Mouse (Mus musculus) liver, postnatal 0 days (tissue): ENCODE results near the gene Tex29. TPM values are rescaled to one million over a fixed set of nuclear protein-coding genes. Genes with fewer than 3 reads are reported as not detected.

Experiments
- ATAC-seq: fragments of 200-750 bp; cut with Nextera tagmentation; 2 replicates; pipeline ENCODE4 v1.8.0; 2017; ENCODE audit warnings: mild to moderate bottlenecking, moderate library complexity
- DNase-seq: peaks from one replicate; pipeline ENCODE4 v3.0.0-alpha.2; 2016
- H3K27ac ChIP-seq: fragments of 300-500 bp; sonication (generic); 2 replicates; pipeline ENCODE4 v1.5.1; 2014; ENCODE audit warnings: antibody characterized with exemption, moderate library complexity, mild to moderate bottlenecking, low read depth
- H3K27me3 ChIP-seq: fragments of 300-500 bp; sonication (generic); 2 replicates; pipeline ENCODE4 v1.6.1; 2014; ENCODE audit warnings: low read length, control low read depth, mixed read lengths; ENCODE audit not compliant: insufficient read depth
- H3K36me3 ChIP-seq: fragments of 300-500 bp; sonication (generic); replicated peaks from 2 replicates; pipeline ENCODE4 v1.6.1; 2014; ENCODE audit warnings: mild to moderate bottlenecking, control low read depth, low read length, moderate library complexity, mixed read lengths; ENCODE audit not compliant: insufficient read depth
- H3K4me1 ChIP-seq: fragments of 300-500 bp; sonication (generic); 2 replicates; pipeline ENCODE4 v1.6.1; 2014; ENCODE audit warnings: antibody characterized with exemption, mild to moderate bottlenecking, control low read depth; ENCODE audit not compliant: insufficient read depth
- H3K4me2 ChIP-seq: fragments of 300-500 bp; sonication (generic); 2 replicates; pipeline ENCODE4 v1.6.1; 2014; ENCODE audit warnings: low read depth, mild to moderate bottlenecking, low read length, moderate library complexity, mixed read lengths
- H3K4me3 ChIP-seq: fragments of 300-500 bp; sonication (generic); 2 replicates; pipeline ENCODE4 v1.5.1; 2014; ENCODE audit warnings: low read depth, low read length
- H3K9ac ChIP-seq: fragments of 300-500 bp; sonication (generic); replicated peaks from 2 replicates; pipeline ENCODE4 v1.6.1; 2014; ENCODE audit warnings: mild to moderate bottlenecking, moderate library complexity
- H3K9me3 ChIP-seq: fragments of 300-500 bp; sonication (generic); 2 replicates; pipeline ENCODE4 v1.6.1; 2016; ENCODE audit warnings: mild to moderate bottlenecking, control low read depth, low read length, mixed read lengths
- CTCF ChIP-seq: sonication (generic); IDR thresholded peaks from 2 replicates; pipeline ENCODE4 v1.5.1; 2016; ENCODE audit warnings: antibody characterized with exemption, low read depth
- EP300 ChIP-seq: IDR thresholded peaks from 2 replicates; pipeline ENCODE4 v1.6.1; 2016; ENCODE audit warnings: antibody characterized with exemption, low read depth, mild to moderate bottlenecking
- WGBS: fragments of 180-500 bp; shearing (Covaris S2); extraction: QIAGEN DNeasy Blood & Tissue Kit; methylation state at CpG from one replicate; pipeline ENCODE4 v1.1.7; 2014; ENCODE audit not compliant: insufficient replicate concordance; 5-methylcytosine and 5-hydroxymethylcytosine counted together
- polyA plus RNA-seq: library from polyadenylated mRNA; unstranded; fragments of >200 nt; fragmentation: Nextera tagmentation; extraction: Ambion mirVana; gene quantifications from 2 replicates; pipeline ENCODE4 v1.2.1, GENCODE M21; 2015

Tex29 gene
- polyA plus RNA-seq, 1 experiment from 2014 or later, result not detected

DNA sequence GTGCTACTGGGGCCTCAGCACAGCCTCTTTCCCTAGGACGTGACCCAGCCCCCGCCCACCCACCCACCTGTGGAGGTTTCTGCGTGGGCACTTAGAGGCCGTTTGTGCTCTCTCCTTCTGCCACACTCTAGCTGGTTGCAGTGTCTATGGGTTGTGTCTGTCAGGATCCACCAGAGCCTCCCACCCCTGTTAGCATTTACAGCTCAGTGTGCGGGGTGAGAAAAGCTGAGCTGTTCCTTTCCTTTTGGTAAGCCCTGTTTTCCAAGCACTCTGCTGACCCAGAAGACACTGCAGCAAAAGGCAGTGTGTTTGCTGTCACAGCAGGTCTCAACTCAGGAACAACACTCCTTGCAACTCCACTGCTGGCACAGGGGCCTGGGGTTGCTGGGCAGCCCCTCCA, 6.1 kb upstream of the Tex29 start:
- Histone ChIP-seq H3K4me1 (peaks cover 5% of the 10 kb centered on the region; the same call in 1 of the 2 replicates), H3K9me3 (no peaks in the 10 kb centered on the region), H3K9ac (no peak overlapping the region), H3K27ac (no peak overlapping the region), H3K4me2 (no peak overlapping the region), H3K4me3 (no peak overlapping the region), H3K36me3 (peaks cover 30% of the 10 kb centered on the region; the same call in 1 of the 2 replicates), H3K27me3 (no peaks in the 10 kb centered on the region)
- DNase-seq, result no peak
- no peak for ATAC-seq
- 88% methylated on average over 5 of the region's 5 CpGs for WGBS
- TF ChIP-seq CTCF, result no peak
- TF ChIP-seq EP300, result no peak

DNA sequence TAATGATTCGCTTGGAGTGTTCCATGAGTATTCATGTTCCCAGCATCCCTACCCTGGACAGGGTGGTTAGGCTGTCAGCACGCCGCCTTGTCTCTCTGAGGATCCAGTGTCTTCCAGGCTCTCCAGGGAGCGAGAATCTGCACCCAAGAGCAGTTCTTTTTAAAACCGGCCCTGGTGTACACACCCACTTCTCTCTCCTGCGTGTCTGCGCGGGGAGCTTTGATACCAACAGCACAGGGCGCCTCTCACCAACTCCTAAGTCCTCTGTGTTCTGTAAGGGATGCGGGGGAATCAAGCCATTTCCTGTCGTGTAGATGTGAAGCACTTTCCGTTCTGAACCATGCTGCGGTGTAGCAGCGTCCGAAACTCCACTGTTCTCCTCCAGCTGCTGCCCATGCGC, 5.6 kb upstream of the Tex29 start:
- Histone ChIP-seq H3K36me3 (peaks cover 30% of the 10 kb centered on the region; the same call in 1 of the 2 replicates), H3K4me1 (peaks cover 5% of the 10 kb centered on the region; the same call in 1 of the 2 replicates), H3K27me3 (no peaks in the 10 kb centered on the region), H3K9ac (no peak overlapping the region), H3K27ac (no peak overlapping the region), H3K9me3 (no peaks in the 10 kb centered on the region), H3K4me3 (no peak overlapping the region), H3K4me2 (no peak overlapping the region)
- 85% methylated on average over 16 of the region's 16 CpGs for WGBS
- TF ChIP-seq EP300 (no peak), CTCF (no peak)
- ATAC-seq (no peak), DNase-seq (no peak)

DNA sequence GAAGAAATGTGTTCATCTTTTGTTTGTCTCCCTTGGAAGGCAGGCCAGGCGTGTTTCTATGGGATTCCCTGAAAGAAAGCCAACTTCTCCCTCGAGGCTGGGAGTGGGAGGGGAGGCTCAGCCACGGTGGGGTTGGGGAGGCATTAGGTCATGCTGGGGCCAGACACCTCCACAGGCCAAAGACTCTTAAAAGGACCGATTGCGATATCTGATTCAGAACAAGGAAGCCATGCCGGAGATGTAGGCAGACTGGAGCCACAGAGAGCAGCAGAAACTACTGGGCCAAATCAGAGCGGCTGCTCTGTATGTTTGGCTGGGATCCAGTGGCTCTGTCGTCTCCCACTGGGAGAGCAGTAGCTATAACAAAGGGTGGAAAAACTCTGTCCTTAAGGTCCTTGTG, 1.3 kb downstream of the Tex29 start:
- TF ChIP-seq CTCF (no peak), EP300 (no peak)
- Histone ChIP-seq H3K27me3 (no peaks in the 10 kb centered on the region), H3K9me3 (no peaks in the 10 kb centered on the region), H3K4me2 (no peak overlapping the region), H3K36me3 (no peaks in the 10 kb centered on the region), H3K4me3 (no peak overlapping the region), H3K27ac (no peak overlapping the region), H3K9ac (no peak overlapping the region), H3K4me1 (no peaks in the 10 kb centered on the region)
- ATAC-seq, result no peak
- 55% methylated on average over 8 of the region's 8 CpGs for WGBS
- DNase-seq, result no peak

DNA sequence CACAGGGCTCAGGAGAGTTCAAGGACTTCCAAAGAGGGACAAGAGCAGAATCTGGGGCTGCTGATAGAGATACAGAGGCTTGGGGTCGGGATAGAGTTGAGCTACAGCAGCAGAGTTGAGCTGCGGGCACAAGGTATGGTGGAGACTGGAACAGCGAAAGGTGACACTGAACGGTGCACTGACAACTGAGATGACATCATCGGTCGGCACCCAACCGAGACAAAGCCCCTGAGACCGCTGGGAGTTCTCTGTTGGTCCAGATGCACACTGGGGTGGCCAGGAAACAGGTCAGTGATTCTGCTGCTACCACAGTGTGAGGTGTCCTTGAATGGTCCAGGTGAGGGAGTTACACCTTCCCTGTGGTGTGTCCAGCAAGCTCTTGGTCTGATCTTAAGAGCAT, 2.5 kb downstream of the Tex29 start:
- Histone ChIP-seq H3K27ac (no peak overlapping the region), H3K4me2 (no peak overlapping the region), H3K27me3 (no peaks in the 10 kb centered on the region), H3K4me1 (no peaks in the 10 kb centered on the region), H3K36me3 (no peaks in the 10 kb centered on the region), H3K4me3 (no peak overlapping the region), H3K9ac (no peak overlapping the region), H3K9me3 (no peaks in the 10 kb centered on the region)
- ATAC-seq, result no peak
- TF ChIP-seq CTCF, result no peak
- no peak for TF ChIP-seq EP300
- 73% methylated on average over 8 of the region's 8 CpGs for WGBS
- DNase-seq, result no peak

DNA sequence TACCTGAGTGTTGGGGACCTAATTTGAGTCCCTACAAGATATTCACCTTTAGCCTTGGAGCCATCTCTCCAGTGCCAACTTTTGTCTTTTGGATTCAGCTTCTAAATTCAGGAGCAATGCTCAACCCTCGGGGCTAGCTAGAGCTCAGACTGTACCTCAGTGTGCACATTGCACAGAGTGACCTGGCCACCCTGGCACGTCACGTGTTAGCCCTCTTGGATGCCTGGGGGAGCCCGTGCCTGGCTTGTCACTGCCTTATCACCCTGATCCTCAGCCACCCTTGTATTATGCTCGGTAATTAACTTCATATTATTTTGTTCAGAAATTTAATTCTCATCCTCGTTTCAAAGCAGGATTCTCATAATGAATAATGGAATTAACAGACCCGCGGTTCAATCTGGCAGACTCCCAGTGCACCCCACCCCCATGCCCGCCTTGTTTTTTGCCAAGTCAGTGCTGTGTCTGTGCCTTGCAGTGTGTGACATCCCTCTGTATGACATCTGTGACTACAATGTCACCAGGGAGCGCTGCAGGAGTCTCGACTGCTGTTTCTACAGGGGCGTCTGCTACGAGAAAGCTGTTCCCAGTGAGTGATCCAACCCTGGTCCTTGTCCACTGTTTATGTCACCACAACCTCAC, 3.5 kb downstream of the Tex29 start:
- Histone ChIP-seq H3K9ac (no peak overlapping the region), H3K4me3 (no peak overlapping the region), H3K4me2 (no peak overlapping the region), H3K27ac (no peak overlapping the region), H3K36me3 (no peaks in the 10 kb centered on the region), H3K27me3 (no peaks in the 10 kb centered on the region), H3K9me3 (no peaks in the 10 kb centered on the region), H3K4me1 (no peaks in the 10 kb centered on the region)
- WGBS, result 74% methylated on average over 13 of the region's 13 CpGs
- DNase-seq, result no peak
- no peak for TF ChIP-seq CTCF
- ATAC-seq, result no peak

DNA sequence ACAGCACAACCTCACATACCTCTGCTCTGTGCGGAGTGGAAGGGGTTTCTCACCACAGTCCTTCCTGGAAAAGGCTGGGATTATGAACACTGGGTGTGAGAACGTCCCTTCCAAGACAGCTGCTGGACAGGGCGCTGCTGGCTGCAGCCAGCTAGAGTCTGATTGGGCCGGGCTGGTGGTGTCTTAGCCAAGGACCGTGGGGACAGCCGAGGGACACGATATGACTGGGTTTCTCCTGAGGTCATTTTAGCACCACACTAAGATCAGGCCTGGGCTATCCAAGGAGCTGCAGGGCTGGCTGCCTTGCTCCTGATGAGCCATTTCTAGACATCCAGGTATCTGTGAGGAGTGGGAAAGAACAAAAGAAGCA, 4.0 kb downstream of the Tex29 start:
- Histone ChIP-seq H3K9ac (no peak overlapping the region), H3K36me3 (no peaks in the 10 kb centered on the region), H3K4me1 (no peaks in the 10 kb centered on the region), H3K4me3 (no peak overlapping the region), H3K4me2 (no peak overlapping the region), H3K9me3 (no peaks in the 10 kb centered on the region), H3K27ac (no peak overlapping the region), H3K27me3 (no peaks in the 10 kb centered on the region)
- 72% methylated on average over 7 of the region's 7 CpGs for WGBS
- no peak for DNase-seq
- no peak for ATAC-seq
- TF ChIP-seq CTCF, result no peak
- TF ChIP-seq EP300, result no peak

DNA sequence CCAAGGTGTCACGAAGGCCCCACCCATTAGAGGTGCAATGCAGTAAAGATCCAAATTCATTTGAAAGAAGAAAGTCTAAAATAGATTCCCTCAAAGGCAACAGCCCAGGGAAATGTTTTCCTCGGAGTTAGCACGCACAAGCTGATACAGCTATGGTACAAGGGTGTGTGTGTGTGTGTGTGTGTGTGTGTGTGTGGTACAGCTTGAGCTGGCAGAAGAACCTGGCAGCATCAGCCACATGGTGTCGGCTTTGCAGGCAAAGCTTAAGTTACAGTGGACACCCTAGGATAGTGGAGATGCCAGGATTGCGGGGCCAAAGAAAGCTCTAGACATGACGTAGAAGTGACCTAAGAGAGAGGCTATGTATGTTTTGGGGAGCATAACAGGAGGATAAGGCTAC, 6.5 kb downstream of the Tex29 start:
- Histone ChIP-seq H3K27me3 (no peaks in the 10 kb centered on the region), H3K36me3 (no peaks in the 10 kb centered on the region), H3K4me3 (no peak overlapping the region), H3K4me2 (no peak overlapping the region), H3K9ac (no peak overlapping the region), H3K9me3 (no peaks in the 10 kb centered on the region), H3K4me1 (no peaks in the 10 kb centered on the region), H3K27ac (no peak overlapping the region)
- TF ChIP-seq EP300 (no peak), CTCF (no peak)
- WGBS, result 83% methylated on average over 6 of the region's 6 CpGs
- DNase-seq (no peak), ATAC-seq (no peak)
